Mouse (Mus musculus): ENCODE measurements around the gene Nova2.
A peak's percentile ranks its signal among the peaks of the same experiment; 100 is the strongest.

Gene Nova2

GRCm38 (mm10) chr7:18925162-18925938, at the start of gene Nova2:
Gene Nova2, plus strand, starts transcription at chr7:18925888.
- DNase-seq (ENCODE audit: low spot score): peak; percentile 72

- DNase-seq (ENCODE audit: low spot score): no peak
Observed at GRCm38 (mm10) chr7:18878691-18879090, 47.0 kb upstream of the Nova2 start.

- DNase-seq (ENCODE audit: low spot score): peak; percentile 28
Observed at GRCm38 (mm10) chr7:18883991-18884744, 41.5 kb upstream of the Nova2 start.

GRCm38 (mm10) chr7:18884745-18885422, 40.8 kb upstream of the Nova2 start:
- no peak for DNase-seq (ENCODE audit: low spot score)

- DNase-seq (ENCODE audit: low spot score): no peak
Observed at GRCm38 (mm10) chr7:18886963-18887362, 38.7 kb upstream of the Nova2 start.

- no peak for DNase-seq (ENCODE audit: low spot score)
Observed at GRCm38 (mm10) chr7:18890848-18891247, 34.8 kb upstream of the Nova2 start.

GRCm38 (mm10) chr7:18891872-18892599, 33.7 kb upstream of the Nova2 start:
- DNase-seq (ENCODE audit: low spot score): peak; percentile 91

- no peak for DNase-seq (ENCODE audit: low spot score)
Observed at GRCm38 (mm10) chr7:18893009-18893408, 32.7 kb upstream of the Nova2 start.

GRCm38 (mm10) chr7:18893651-18894430, 31.8 kb upstream of the Nova2 start:
- peak; percentile 77 for DNase-seq (ENCODE audit: low spot score)

GRCm38 (mm10) chr7:18896536-18896935, 29.2 kb upstream of the Nova2 start:
- peak; percentile 40 for DNase-seq (ENCODE audit: low spot score)

GRCm38 (mm10) chr7:18900513-18900912, 25.2 kb upstream of the Nova2 start:
- DNase-seq (ENCODE audit: low spot score): no peak

GRCm38 (mm10) chr7:18902486-18902885, 23.2 kb upstream of the Nova2 start:
- DNase-seq (ENCODE audit: low spot score): no peak

- DNase-seq (ENCODE audit: low spot score): no peak
Observed at GRCm38 (mm10) chr7:18904971-18905370, 20.7 kb upstream of the Nova2 start.

GRCm38 (mm10) chr7:18909797-18910196, 15.9 kb upstream of the Nova2 start:
- no peak for DNase-seq (ENCODE audit: low spot score)

- peak; percentile 96 for DNase-seq (ENCODE audit: low spot score)
Observed at GRCm38 (mm10) chr7:18910241-18910831, 15.4 kb upstream of the Nova2 start, which contains the start of gene Ccdc61. Gene Ccdc61, minus strand, starts transcription at chr7:18910415.

- DNase-seq (ENCODE audit: low spot score): no peak
Observed at GRCm38 (mm10) chr7:18916254-18916653, 9.4 kb upstream of the Nova2 start.

GRCm38 (mm10) chr7:18917931-18918330, 7.8 kb upstream of the Nova2 start:
- DNase-seq (ENCODE audit: low spot score): no peak

GRCm38 (mm10) chr7:18921069-18921468, 4.6 kb upstream of the Nova2 start:
- peak; percentile 21 for DNase-seq (ENCODE audit: low spot score)

GRCm38 (mm10) chr7:18922807-18923206, 2.9 kb upstream of the Nova2 start:
- no peak for DNase-seq (ENCODE audit: low spot score)

GRCm38 (mm10) chr7:18923267-18923666, 2.4 kb upstream of the Nova2 start:
- DNase-seq (ENCODE audit: low spot score): no peak

- no peak for DNase-seq (ENCODE audit: low spot score)
Observed at GRCm38 (mm10) chr7:18923711-18924191, 1.9 kb upstream of the Nova2 start.
